Mouse (Mus musculus) lung, postnatal 0 days (tissue): ENCODE data around the gene Slpi.

Experiments used
- CTCF ChIP-seq: IDR thresholded peaks from 2 replicates; pipeline ENCODE4 v1.5.1; 2016; ENCODE audit warnings: antibody characterized with exemption, mild to moderate bottlenecking
- EP300 ChIP-seq: IDR thresholded peaks from 2 replicates; pipeline ENCODE4 v1.6.1; 2016; ENCODE audit warnings: antibody characterized with exemption, mild to moderate bottlenecking, control low read depth

- TF ChIP-seq CTCF: no peak
- TF ChIP-seq EP300: no peak
Observed at GRCm38 (mm10) chr2:164423464-164423863, 34.6 kb upstream of the Slpi start.
